Mouse (Mus musculus) thymus, adult 2 months (tissue): ENCODE measurements around the gene Ppard.

Source experiments
- CTCF ChIP-seq: fragments of 200-500 bp; IDR thresholded peaks from 2 replicates; pipeline ENCODE4 v1.5.1; 2012; ENCODE audit warnings: mild to moderate bottlenecking, control low read depth, low read length, moderate library complexity, borderline replicate concordance; ENCODE audit not compliant: control insufficient read depth, poor library complexity, insufficient read depth; ENCODE audit errors: extremely low read depth
- POLR2A ChIP-seq: fragments of 200-500 bp; IDR thresholded peaks from 2 replicates; pipeline ENCODE4 v1.6.1; 2012; ENCODE audit warnings: mild to moderate bottlenecking, low read length, control low read depth, moderate library complexity; ENCODE audit not compliant: control insufficient read depth, poor library complexity, insufficient read depth; ENCODE audit errors: extremely low read depth

DNA sequence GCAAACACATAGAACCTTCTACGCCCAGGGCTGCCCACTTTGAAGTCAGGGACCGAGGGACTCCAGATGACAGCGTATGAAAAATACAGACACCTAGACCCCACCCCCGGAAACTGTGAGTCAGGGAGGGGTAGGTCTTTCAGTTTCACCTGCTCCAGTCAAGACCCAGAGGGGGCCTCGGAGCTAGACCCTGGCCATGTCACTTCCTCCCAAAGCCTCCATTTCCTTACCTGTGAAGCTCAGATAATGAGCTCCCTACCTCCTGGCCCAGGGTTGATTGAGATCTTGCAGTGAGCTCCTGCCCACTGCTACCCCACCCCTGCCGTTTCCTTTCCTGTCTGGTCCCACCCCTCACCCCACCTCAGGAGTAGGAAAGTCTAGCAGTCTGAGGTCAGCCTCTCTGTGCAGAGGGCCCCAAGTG lies 20.6 kb upstream of the Ppard start:
- TF ChIP-seq CTCF = no peak
- no peak for TF ChIP-seq POLR2A
